Mouse (Mus musculus) kidney, embryonic 16.5 days (tissue): ENCODE data around the gene Pgc. TPM values are rescaled to one million over a fixed set of nuclear protein-coding genes. Genes with fewer than 3 reads are reported as not detected.

Experiments
- polyA plus RNA-seq: library from polyadenylated mRNA; unstranded; fragments of >200 nt; fragmentation: Nextera tagmentation; extraction: Ambion mirVana; gene quantifications from 2 replicates; pipeline ENCODE4 v1.2.1, GENCODE M21; 2015

Gene Pgc
- polyA plus RNA-seq, 1 experiment from 2014 or later: 0.92 TPM

Other genes starting within 250 kb of the Pgc start
- gene Taf8, start 224.6 kb upstream of the Pgc start, polyA plus RNA-seq: 35.1 and 35.8 TPM in 2 replicates
- gene Ccnd3, start 221.8 kb upstream of the Pgc start, polyA plus RNA-seq: 295 and 301 TPM in 2 replicates
- gene Bysl, start 115.3 kb upstream of the Pgc start, polyA plus RNA-seq: 24.5 and 25.9 TPM in 2 replicates
- 47.7 and 53.9 TPM in 2 replicates for gene Med20, start 115.3 kb upstream of the Pgc start, polyA plus RNA-seq
- 1.6 TPM in 2 replicates for gene Gm20517, start 115.3 kb upstream of the Pgc start, polyA plus RNA-seq
- 3.7 and 5.3 TPM in 2 replicates for gene Usp49, start 96.2 kb upstream of the Pgc start, polyA plus RNA-seq
- gene Tomm6, start 38.5 kb upstream of the Pgc start, polyA plus RNA-seq: 318 and 344 TPM in 2 replicates
- 6.6 and 7.3 TPM in 2 replicates for gene Frs3, start 37.8 kb upstream of the Pgc start, polyA plus RNA-seq
- gene Gm21981, start 32.4 kb upstream of the Pgc start, polyA plus RNA-seq: 0.24 and 0.90 TPM in 2 replicates
- gene Prickle4, start 32.1 kb upstream of the Pgc start, polyA plus RNA-seq: 0.84 and 1.3 TPM in 2 replicates
- 18.1 and 19.6 TPM in 2 replicates for gene Tfeb, start 10.2 kb downstream of the Pgc start, polyA plus RNA-seq
- gene Mdfi, start 107.8 kb downstream of the Pgc start, polyA plus RNA-seq: 13.9 and 14.0 TPM in 2 replicates
- gene Foxp4, start 197.8 kb downstream of the Pgc start, polyA plus RNA-seq: 8.3 and 11.6 TPM in 2 replicates